Mouse (Mus musculus) CH12.LX (cell line): ENCODE data around the gene Kdm1a.

Experiments
- CTCF ChIP-seq, 2 experiments: IDR thresholded peaks in 1 of 2; conservative IDR thresholded peaks in 1 of 2; 2 replicates each; pipeline ENCODE4 v1.5.1; 2011 to 2012; ENCODE audit warnings: low read depth in 2 of 2, low read length in 2 of 2, improper control_type of control experiment in 1 of 2, inconsistent platforms in 1 of 2, mild to moderate bottlenecking in 1 of 2, moderate library complexity in 1 of 2
- HCFC1 ChIP-seq: IDR thresholded peaks from 2 replicates; pipeline ENCODE4 v1.6.1; 2012; ENCODE audit warnings: low read depth, mild to moderate bottlenecking, inconsistent platforms, low read length, improper control_type of control experiment
- ZMIZ1 ChIP-seq: IDR thresholded peaks from 2 replicates; pipeline ENCODE4 v1.6.1; 2012; ENCODE audit warnings: low read depth, mild to moderate bottlenecking, inconsistent platforms, low read length, improper control_type of control experiment

DNA sequence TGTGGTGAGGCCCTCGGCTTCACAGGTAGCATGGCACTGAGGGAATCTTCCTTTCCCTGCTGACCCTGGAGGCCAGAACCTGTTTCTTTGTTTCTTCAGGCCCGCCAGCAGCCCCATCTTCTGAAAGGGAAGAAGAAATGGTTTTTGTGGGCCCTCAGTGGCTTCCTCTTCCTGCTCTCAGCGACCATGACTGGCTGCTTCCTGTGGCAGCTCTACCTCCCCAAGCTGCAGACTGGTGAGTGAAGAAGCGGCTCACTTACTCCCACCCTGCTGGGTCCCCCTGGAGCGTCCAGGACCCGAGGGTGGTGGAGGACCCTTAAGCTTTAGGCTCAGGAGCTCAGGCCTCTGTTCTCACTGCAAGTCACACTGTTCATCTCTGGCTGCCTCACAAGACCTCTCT is 24.1 kb upstream of the Kdm1a start:
- TF ChIP-seq CTCF (conservative IDR thresholded peaks at IDR 0.05 in 1 of 2, IDR thresholded peaks at IDR 0.05 in 1 of 2; ENCODE audit: low read depth in 2 of 2, low read length in 2 of 2) (no peak), HCFC1 (no peak), ZMIZ1 (no peak)
